Mouse (Mus musculus) cortical plate, adult 2 months (tissue): ENCODE data around the gene Mrps34.

Source experiments
- CTCF ChIP-seq: fragments of 200-500 bp; IDR thresholded peaks from 2 replicates; pipeline ENCODE4 v1.5.1; 2011; ENCODE audit warnings: mild to moderate bottlenecking, control low read depth, low read length; ENCODE audit not compliant: insufficient read depth; ENCODE audit errors: extremely low read depth
- POLR2A ChIP-seq: fragments of 200-500 bp; IDR thresholded peaks from 2 replicates; pipeline ENCODE4 v1.6.1; 2011; ENCODE audit warnings: mild to moderate bottlenecking, low read length, control low read depth; ENCODE audit not compliant: insufficient read depth; ENCODE audit errors: extremely low read depth

GRCm38 (mm10) chr17:24858967-24859366, 35.9 kb upstream of the Mrps34 start:
- TF ChIP-seq CTCF (no peak), POLR2A (no peak)
